Mouse (Mus musculus) olfactory bulb, adult 2 months (tissue): ENCODE measurements around the gene Rad51d. TPM values are rescaled to one million over a fixed set of nuclear protein-coding genes. Genes with fewer than 3 reads are reported as not detected.

ENCODE experiments used
- H3K27ac ChIP-seq: fragments of 200-500 bp; 2 replicates; pipeline ENCODE4 v1.5.1; 2012; ENCODE audit warnings: low read depth, low read length; ENCODE audit not compliant: insufficient read depth
- H3K4me1 ChIP-seq: fragments of 200-500 bp; 2 replicates; pipeline ENCODE4 v1.6.1; 2012; ENCODE audit warnings: low read length; ENCODE audit not compliant: control insufficient read depth, insufficient read depth
- H3K4me3 ChIP-seq: fragments of 200-500 bp; 2 replicates; pipeline ENCODE4 v1.5.1; 2012; ENCODE audit warnings: mild to moderate bottlenecking, low read depth, low read length, moderate library complexity; ENCODE audit not compliant: insufficient read depth
- CTCF ChIP-seq: fragments of 200-500 bp; IDR thresholded peaks from 2 replicates; pipeline ENCODE4 v1.5.1; 2012; ENCODE audit warnings: low read depth, mild to moderate bottlenecking, low read length, moderate library complexity; ENCODE audit not compliant: insufficient read depth
- POLR2A ChIP-seq: fragments of 200-500 bp; IDR thresholded peaks from 2 replicates; pipeline ENCODE4 v1.6.1; 2012; ENCODE audit warnings: mild to moderate bottlenecking, low read depth, low read length, moderate library complexity; ENCODE audit not compliant: insufficient read depth
- WGBS: fragments of 180-500 bp; shearing (Covaris S2); methylation state at CpG from one replicate; pipeline ENCODE4 v1.1.7; 2018; 5-methylcytosine and 5-hydroxymethylcytosine counted together
- polyA plus RNA-seq: library from polyadenylated mRNA; stranded (reverse); fragments of >200 nt; gene quantifications from 2 replicates; pipeline ENCODE4 v1.2.4, GENCODE M21; 2012; ENCODE audit warnings: low replicate concordance; ENCODE audit not compliant: missing spikeins, insufficient read depth, insufficient read length

The Rad51d gene
- polyA plus RNA-seq, 1 experiment = not detected

DNA sequence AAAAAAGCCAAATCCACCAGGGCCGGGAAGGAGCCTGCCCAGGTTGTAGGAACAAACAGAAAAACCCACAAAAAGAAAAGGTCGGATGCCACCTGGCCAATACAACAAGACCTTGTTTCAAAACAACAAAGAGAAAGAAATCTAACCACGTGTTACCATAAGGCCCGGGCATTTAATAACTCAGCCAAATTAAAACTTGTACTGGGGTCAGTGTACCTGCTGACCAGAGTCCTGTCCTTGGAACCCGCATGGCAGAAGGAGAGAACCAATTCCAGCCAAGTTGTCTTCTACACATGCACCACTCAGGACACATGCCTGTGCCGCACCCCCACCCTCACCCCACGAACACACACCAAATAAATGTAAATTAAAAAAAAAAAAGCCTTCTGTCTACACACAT, 37.5 kb downstream of the Rad51d start:
- Histone ChIP-seq H3K4me3 (no peak overlapping the region), H3K4me1 (no peaks in the 10 kb centered on the region), H3K27ac (no peak overlapping the region)
- TF ChIP-seq CTCF = no peak
- no peak for TF ChIP-seq POLR2A
- 92% methylated on average over 7 of the region's 7 CpGs for WGBS

GRCm38 (mm10) chr11:82852540-82852939, 37.9 kb downstream of the Rad51d start:
- H3K4me3 ChIP-seq = no peak overlapping the region
- WGBS = 92% methylated on average over 10 of the region's 10 CpGs
- H3K4me1 ChIP-seq = no peaks in the 10 kb centered on the region
- TF ChIP-seq CTCF (no peak), POLR2A (no peak)
- H3K27ac ChIP-seq = no peak overlapping the region

DNA sequence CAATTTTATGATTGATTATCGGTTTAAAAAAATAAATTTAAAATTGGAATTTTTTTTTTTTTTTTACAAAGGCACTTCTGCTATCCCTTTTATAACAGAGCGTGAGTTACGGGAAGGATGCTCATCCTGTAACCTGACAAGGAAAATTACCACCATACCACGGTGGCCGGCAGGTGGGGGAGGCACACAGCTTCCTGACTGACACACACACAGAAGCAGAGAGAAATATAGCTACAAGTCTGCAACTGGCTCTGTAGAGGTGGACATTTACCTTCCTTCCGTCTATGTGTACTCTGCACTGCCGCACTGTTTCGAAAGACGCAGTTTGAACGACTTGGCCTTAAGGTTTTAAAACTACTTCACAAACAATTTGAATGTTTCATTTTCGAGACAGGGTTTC, 38.3 kb downstream of the Rad51d start:
- no peak for TF ChIP-seq POLR2A
- TF ChIP-seq CTCF = no peak
- Histone ChIP-seq H3K4me3 (no peak overlapping the region), H3K27ac (no peak overlapping the region), H3K4me1 (no peaks in the 10 kb centered on the region)
- 92% methylated on average over 11 of the region's 11 CpGs for WGBS

DNA sequence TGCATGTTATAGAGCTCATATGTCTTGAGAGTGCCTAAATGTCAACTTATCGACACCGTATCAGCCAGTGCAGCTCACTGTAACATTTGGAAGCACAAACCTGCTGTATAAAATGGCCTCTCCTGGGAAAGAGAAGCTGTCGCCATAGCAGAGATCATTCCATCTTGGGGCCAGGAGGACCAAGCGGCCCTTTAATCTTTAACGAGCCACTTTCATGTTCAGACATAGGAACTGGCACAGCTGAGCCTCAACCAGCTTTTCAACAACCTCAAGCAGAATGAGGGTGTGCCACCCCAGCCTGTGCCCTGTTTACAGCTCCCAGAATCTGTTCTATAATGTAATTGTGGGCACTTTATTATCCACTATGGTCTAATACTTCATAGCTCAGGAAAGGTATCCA, 40.2 kb downstream of the Rad51d start:
- Histone ChIP-seq H3K4me3 (no peak overlapping the region), H3K4me1 (peaks cover 5% of the 10 kb centered on the region; the same call in 1 of the 2 replicates), H3K27ac (no peak overlapping the region)
- WGBS = 79% methylated on average over 5 of the region's 5 CpGs
- no peak for TF ChIP-seq POLR2A
- TF ChIP-seq CTCF = no peak

DNA sequence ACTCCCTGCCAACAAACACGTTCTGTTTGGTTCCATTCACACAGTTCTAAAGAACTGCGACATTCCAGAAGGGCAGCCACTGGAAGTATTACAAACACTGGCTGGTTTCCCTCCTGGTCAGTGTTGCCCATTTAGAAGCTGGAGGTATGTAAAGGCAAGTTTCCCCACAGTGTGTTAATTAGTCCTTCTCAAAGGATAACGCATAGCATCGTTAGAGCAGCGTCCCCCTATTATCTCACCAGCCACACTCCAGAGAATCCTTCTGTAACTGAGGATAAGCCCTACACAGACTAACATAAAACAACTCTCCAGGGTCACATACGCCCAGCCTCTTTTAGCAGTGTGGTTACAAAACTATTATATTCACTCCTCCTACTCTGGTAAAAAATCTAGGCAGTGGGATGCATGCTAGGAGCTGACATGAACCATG, 42.8 kb downstream of the Rad51d start:
- Histone ChIP-seq H3K27ac (no peak overlapping the region), H3K4me1 (peaks cover 5% of the 10 kb centered on the region; the same call in 1 of the 2 replicates), H3K4me3 (no peak overlapping the region)
- TF ChIP-seq POLR2A = no peak
- WGBS = 66% methylated on average over 6 of the region's 6 CpGs

DNA sequence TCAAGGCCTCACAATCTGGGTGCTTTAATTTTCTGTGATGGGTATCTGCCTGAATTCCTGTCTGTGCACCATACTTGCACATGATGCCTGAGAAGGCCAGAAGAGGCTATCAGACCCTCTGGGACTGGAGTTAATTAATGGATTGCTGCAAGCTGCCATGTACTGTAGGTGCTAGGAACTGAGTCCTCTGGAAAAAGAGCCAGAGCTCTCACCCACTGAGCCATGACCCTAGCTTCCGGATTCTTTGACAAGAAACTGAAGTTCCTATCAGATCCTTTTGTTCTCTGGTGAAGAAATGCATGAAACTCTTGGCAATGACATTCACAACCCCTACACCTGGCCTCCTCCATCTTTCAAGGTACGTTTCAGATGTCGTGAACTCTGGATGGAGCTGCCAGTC, 43.5 kb downstream of the Rad51d start:
- Histone ChIP-seq H3K4me3 (no peak overlapping the region), H3K4me1 (peaks cover 5% of the 10 kb centered on the region; the same call in 1 of the 2 replicates), H3K27ac (no peak overlapping the region)
- TF ChIP-seq CTCF (no peak), POLR2A (no peak)
- 94% methylated on average over 3 of the region's 3 CpGs for WGBS

DNA sequence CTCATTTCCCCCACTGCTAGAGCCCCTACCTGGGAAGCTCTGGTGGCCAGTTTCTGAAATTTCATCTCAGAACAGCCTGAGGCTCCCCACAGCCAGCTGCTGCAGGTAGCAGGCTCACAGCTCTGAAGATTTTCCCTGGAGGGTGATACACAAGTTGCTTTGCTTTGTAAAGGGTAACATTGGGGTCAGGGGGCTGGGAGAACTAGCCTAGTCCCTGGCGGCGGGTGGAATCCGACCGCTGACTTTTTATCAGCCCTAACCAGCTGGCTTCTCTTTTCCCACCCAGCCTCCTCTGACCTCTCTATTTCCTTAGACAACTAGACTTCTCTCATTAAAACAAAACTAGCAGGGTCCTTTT, 44.4 kb downstream of the Rad51d start:
- peaks cover 5% of the 10 kb centered on the region; the same call in 1 of the 2 replicates for H3K4me1 ChIP-seq
- TF ChIP-seq POLR2A = no peak
- no peak for TF ChIP-seq CTCF
- H3K27ac ChIP-seq = no peak overlapping the region
- WGBS = 73% methylated on average over 4 of the region's 4 CpGs
- H3K4me3 ChIP-seq = no peak overlapping the region

- 39% methylated on average over 16 of the region's 16 CpGs for WGBS
- H3K4me1 ChIP-seq = peaks cover 5% of the 10 kb centered on the region; the same call in 1 of the 2 replicates
- TF ChIP-seq CTCF (no peak), POLR2A (no peak)
- H3K27ac ChIP-seq = no peak overlapping the region
- H3K4me3 ChIP-seq = 0 out of 2 replicates have a peak overlapping the region, but pooled peaks have one; percentile 7
These were observed 44.9 kb downstream of the Rad51d start for GRCm38 (mm10) chr11:82845415-82846078.

GRCm38 (mm10) chr11:82844771-82845414, 45.5 kb downstream of the Rad51d start:
- Histone ChIP-seq H3K4me1 (peaks cover 5% of the 10 kb centered on the region; the same call in 1 of the 2 replicates), H3K27ac (no peak overlapping the region), H3K4me3 (no peak overlapping the region)
- 81% methylated on average over 11 of the region's 11 CpGs for WGBS
- TF ChIP-seq CTCF = no peak
- no peak for TF ChIP-seq POLR2A

DNA sequence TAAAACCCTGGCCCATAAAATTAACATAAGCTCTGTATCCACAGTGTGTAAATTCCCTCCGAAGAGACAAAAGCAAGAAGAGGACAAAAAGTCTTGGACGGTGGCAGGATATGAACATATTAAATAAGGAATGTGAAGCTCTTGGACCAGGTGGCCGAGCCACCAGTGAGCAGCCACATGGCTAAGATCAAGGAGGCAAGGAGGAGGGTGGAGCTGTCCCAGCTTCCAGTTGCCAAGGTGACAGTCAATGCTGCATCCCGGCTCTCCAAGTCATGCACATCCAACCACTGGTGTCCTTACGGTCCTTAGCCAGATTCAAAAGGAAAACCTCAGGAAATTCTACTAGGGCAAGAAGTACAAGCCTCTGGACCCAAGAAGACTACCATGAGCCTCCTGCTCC, 51.9 kb downstream of the Rad51d start:
- peaks cover 10% of the 10 kb centered on the region; the same call in 1 of the 2 replicates for H3K4me1 ChIP-seq
- H3K4me3 ChIP-seq = no peak overlapping the region
- 28% methylated on average over 5 of the region's 5 CpGs for WGBS
- TF ChIP-seq POLR2A (no peak), CTCF (no peak)
- no peak overlapping the region for H3K27ac ChIP-seq
